Mouse (Mus musculus) embryonic fibroblast, embryonic 13.5 days (primary cell): ENCODE results near the gene Lhx4. TPM values are rescaled to one million over a fixed set of nuclear protein-coding genes. Genes with fewer than 3 reads are reported as not detected.

Experiments
- H3K27ac ChIP-seq: 2 replicates; pipeline ENCODE4 v1.5.1; 2012; ENCODE audit warnings: low read length, control low read depth, inconsistent platforms; ENCODE audit not compliant: insufficient read depth
- H3K4me1 ChIP-seq: 2 replicates; pipeline ENCODE4 v1.6.1; 2011; ENCODE audit warnings: low read length; ENCODE audit not compliant: control insufficient read depth, insufficient read depth
- H3K4me3 ChIP-seq: 2 replicates; pipeline ENCODE4 v1.5.1; 2011; ENCODE audit warnings: mild to moderate bottlenecking, control low read depth, low read length; ENCODE audit not compliant: insufficient read depth
- CTCF ChIP-seq: IDR thresholded peaks from 2 replicates; pipeline ENCODE4 v1.5.1; 2011; ENCODE audit warnings: mild to moderate bottlenecking, control low read depth, low read length, moderate library complexity, borderline replicate concordance; ENCODE audit not compliant: insufficient read depth
- POLR2A ChIP-seq: IDR thresholded peaks from 2 replicates; pipeline ENCODE4 v1.6.1; 2011; ENCODE audit warnings: low read depth, mild to moderate bottlenecking, control low read depth, low read length, moderate library complexity
- polyA plus RNA-seq: library from polyadenylated mRNA; stranded (reverse); fragments of >200 nt; gene quantifications from 2 replicates; pipeline ENCODE4 v1.2.4, GENCODE M21; 2011; ENCODE audit warnings: low read depth; ENCODE audit not compliant: missing spikeins, insufficient read length

Gene Lhx4
- not detected in 2 replicates for polyA plus RNA-seq

GRCm38 (mm10) chr1:155751484-155752255, at the start of gene Lhx4:
Gene Lhx4, minus strand, starts transcription at chr1:155751684.
- Histone ChIP-seq H3K4me3 (no peak within 1 kb of the TSS), H3K4me1 (no peaks in the 10 kb centered on the region), H3K27ac (no peak within 1 kb of the TSS)
- no peak for TF ChIP-seq CTCF
- no peak for TF ChIP-seq POLR2A

- Histone ChIP-seq H3K27ac (no peak overlapping the region), H3K4me1 (no peaks in the 10 kb centered on the region), H3K4me3 (no peak overlapping the region)
- no peak for TF ChIP-seq CTCF
- no peak for TF ChIP-seq POLR2A
Measured at GRCm38 (mm10) chr1:155798000-155798399, 46.5 kb upstream of the Lhx4 start.

DNA sequence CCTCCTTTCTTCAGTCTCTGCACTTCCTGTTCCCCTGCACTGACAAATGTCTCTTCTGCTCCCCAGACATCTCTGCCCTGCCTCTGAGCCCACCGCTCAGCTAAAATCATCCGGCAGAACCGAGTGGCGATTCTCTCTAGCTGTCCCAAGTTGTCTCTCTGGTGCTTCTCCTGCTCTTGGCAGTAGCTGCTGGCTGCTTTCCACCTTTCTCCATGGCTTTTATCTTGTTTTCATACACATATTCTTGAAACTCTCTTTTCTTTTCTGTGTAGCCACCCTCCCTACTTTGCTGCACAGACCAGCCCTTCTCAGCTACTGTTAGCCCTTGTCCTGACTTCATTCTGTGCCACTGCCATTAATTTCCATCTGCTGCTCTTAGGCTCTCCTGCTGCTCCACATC, 45.9 kb upstream of the Lhx4 start:
- Histone ChIP-seq H3K27ac (no peak overlapping the region), H3K4me1 (no peaks in the 10 kb centered on the region), H3K4me3 (no peak overlapping the region)
- TF ChIP-seq CTCF, result no peak
- no peak for TF ChIP-seq POLR2A

- Histone ChIP-seq H3K27ac (no peak overlapping the region), H3K4me1 (no peaks in the 10 kb centered on the region), H3K4me3 (no peak overlapping the region)
- no peak for TF ChIP-seq CTCF
Measured at GRCm38 (mm10) chr1:155796757-155797405, 45.4 kb upstream of the Lhx4 start.

DNA sequence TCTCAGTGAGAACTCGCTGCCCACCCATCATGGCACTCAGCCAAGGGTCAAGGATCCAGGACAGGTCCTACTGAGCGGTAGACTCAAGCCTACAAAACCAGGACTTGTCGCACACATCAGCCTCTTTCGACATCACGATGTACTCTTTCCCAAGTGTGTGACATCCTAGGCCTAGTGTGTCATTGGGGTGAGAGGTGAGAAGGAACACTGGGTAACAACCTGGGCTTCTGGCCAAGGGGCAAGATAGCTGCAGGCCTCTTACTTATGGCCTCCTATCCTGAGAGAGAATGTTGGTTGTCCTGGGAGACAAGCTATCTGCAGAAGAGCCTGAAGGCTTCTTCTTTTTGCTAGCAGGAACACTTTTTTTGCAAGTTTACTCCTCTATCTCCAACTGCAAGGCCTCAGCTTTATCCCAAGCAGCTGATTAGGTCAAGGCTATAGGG, 44.3 kb upstream of the Lhx4 start:
- no peaks in the 10 kb centered on the region for H3K4me1 ChIP-seq
- H3K4me3 ChIP-seq, result no peak overlapping the region
- TF ChIP-seq POLR2A (no peak), CTCF (no peak)
- H3K27ac ChIP-seq, result no peak overlapping the region

DNA sequence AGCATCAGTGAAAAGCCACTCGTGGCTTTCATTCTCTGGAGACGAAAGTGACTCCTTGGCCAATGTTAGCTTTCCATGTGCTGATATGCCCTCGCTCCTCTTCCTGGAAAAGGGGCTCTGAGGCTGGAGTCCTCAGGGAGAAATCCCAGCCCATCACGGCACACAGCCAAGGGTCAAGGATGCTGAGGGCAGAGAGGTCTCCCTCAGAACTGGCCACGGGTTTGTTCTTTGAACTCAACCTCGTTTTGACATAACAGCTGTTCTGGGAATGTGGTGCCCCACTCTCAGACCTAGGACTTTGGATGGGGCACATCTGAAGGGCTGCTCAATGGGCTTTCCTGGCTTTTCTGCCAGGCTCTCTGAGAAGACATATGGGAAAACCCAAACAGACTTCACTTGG, 43.4 kb upstream of the Lhx4 start:
- H3K4me3 ChIP-seq, result no peak overlapping the region
- TF ChIP-seq CTCF (no peak), POLR2A (no peak)
- no peaks in the 10 kb centered on the region for H3K4me1 ChIP-seq
- no peak overlapping the region for H3K27ac ChIP-seq

DNA sequence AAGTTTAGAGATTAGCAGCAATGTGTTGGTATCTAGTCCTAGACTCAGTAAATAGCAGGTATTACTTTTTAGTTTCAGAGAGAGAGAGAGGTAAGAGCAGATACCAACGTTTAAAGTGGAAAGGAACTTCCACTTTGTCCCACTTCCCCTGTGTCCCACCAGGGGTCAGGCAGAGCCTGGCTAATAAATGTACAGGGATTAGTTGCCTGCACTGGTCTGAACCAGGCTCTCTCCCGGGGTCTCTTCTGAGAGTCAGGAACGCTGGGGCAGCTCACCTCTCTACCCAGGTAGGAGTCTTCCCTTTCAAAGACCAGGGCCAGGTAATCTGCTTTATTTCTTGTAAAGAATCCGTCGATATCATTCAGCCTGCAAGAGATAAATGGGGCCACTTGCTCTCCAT, 40.4 kb upstream of the Lhx4 start:
- no peaks in the 10 kb centered on the region for H3K4me1 ChIP-seq
- no peak overlapping the region for H3K4me3 ChIP-seq
- no peak for TF ChIP-seq POLR2A
- TF ChIP-seq CTCF, result no peak
- no peak overlapping the region for H3K27ac ChIP-seq

DNA sequence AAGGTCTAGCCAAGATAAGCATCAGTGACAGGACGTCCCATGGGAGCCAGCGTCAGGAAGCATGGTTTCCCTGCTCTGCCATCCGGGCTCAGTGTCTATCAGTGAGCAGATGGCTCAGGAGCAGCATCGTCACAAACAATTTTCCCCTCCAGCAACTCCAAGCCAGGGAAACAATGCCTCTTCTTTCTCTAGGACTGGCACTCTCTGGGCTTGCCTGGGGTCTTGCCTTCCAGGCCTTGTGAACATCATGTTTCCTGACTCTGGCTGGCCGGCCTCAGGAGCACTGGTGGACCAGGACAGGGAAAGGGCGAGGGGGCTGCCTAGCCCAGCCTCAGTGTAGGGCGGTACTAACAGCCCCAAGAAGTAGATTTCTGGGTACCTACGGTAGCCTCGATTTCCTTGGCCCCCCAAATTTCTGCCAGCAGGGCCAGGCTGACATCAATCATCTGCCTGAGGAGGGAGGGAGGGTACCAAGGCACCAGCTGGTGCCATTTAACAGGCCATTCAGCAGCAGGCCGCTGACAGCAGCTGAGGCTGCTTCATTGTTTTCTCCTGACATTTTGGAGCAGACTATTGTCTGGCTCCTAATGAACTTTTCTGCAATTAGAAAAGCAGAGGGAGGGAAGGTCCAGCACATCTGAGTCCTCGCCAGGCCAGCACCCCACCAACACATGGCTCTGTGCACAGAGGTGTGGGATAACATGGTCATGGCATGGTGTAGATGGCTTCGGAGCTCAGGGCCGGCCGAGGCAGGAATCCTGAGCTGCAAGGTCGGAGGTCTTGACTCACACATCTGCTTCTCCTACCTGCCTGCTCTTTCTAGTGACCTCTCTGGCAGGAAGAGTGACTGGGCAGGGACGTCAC, 38.9 kb upstream of the Lhx4 start:
- Histone ChIP-seq H3K4me3 (no peak overlapping the region), H3K27ac (no peak overlapping the region), H3K4me1 (no peaks in the 10 kb centered on the region)
- TF ChIP-seq CTCF (no peak), POLR2A (no peak)

GRCm38 (mm10) chr1:155785886-155786285, 34.4 kb upstream of the Lhx4 start:
- Histone ChIP-seq H3K27ac (no peak overlapping the region), H3K4me3 (no peak overlapping the region), H3K4me1 (no peaks in the 10 kb centered on the region)
- TF ChIP-seq POLR2A (no peak), CTCF (no peak)
